Comparison of ENCODE assay signal across 7 mouse cellular contexts in the genomic region with DNA sequence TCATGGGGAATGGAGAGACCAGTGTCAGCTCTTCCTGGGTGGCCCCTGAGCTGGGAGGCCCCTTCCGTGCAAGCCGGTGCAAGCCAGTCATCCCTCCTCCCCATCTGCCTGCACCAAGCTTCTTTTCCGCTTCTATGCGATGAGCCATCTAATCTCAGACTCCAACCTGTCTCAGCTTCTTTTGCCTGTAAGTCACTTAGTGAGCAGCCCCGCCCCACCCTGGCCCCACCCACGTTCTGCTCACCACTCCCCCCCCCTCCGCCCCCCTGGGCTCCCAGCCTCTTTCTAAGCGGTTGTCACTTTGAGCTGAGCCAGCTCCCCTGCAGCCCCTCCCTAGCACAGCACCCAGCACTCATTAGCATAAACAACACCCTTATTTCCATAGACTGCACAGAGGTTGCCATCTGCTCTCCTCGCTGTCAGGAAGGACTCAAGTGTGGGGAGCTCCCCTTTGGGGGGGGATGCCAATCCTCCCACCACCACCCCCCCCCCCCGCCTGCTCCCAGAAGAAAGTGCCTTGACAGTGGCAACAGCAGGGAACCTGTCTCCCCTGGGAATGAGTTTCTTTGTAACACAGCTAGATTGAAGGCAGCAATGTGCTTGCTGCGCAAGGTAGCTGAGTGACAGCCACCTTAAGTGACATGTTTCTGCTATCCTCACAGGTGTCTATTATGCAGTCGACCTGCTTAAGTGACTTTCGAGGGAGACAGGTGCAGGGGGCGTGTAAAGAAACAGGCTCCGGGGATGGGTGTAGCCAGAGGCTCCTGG.
A peak's percentile ranks its signal among the peaks of the same experiment; 100 is the strongest.
DNase-seq lines count a peak whose midpoint lies in the region; ATAC-seq lines count a peak whose summit lies in the region.

No protein-coding gene starts in this region.

- 8% methylated on average over 14 of the region's 15 CpGs for WGBS in midbrain, embryonic 15.5 days
- WGBS in limb, embryonic 10.5 days: 7% methylated on average over 15 of the region's 15 CpGs

- no peaks in the 10 kb centered on the region for H3K9me3 ChIP-seq in midbrain, embryonic 15.5 days
- no peaks in the 10 kb centered on the region for H3K9me3 ChIP-seq in limb, embryonic 10.5 days (replicated peaks)

- no peak overlapping the region for H3K9ac ChIP-seq in midbrain, embryonic 15.5 days

- ATAC-seq in midbrain, embryonic 15.5 days (replicated peaks): peak; percentile 84

- no peaks in the 10 kb centered on the region for H3K36me3 ChIP-seq in midbrain, embryonic 15.5 days (replicated peaks)
- H3K36me3 ChIP-seq in limb, embryonic 10.5 days: no peaks in the 10 kb centered on the region

- no peak overlapping the region for H3K4me3 ChIP-seq in midbrain, embryonic 15.5 days
- H3K4me3 ChIP-seq in limb, embryonic 10.5 days: no peak overlapping the region

- no peak overlapping the region; the same call in 1 of the 2 replicates for H3K4me2 ChIP-seq in midbrain, embryonic 15.5 days

- DNase-seq in urinary bladder, postnatal 14 days (ENCODE audit: low spot score): peak; percentile 8
- no peak for DNase-seq in urinary bladder, adult 18-20 months (ENCODE audit: low spot score in 2 of 2)
- peak; percentile 47 to 55 for DNase-seq in frontal cortex, postnatal 36 days (ENCODE audit: low spot score in 2 of 2)
- no peak for DNase-seq in limb, embryonic 10.5 days (ENCODE audit: low spot score)
- no peak for DNase-seq in thymus, postnatal 14 days
- no peak for DNase-seq in lung, adult 18-20 months

- H3K27ac ChIP-seq in midbrain, embryonic 15.5 days: peak overlapping the region; percentile 54
- H3K27ac ChIP-seq in limb, embryonic 10.5 days: no peak overlapping the region

- no peaks in the 10 kb centered on the region for H3K27me3 ChIP-seq in midbrain, embryonic 15.5 days (replicated peaks)
- H3K27me3 ChIP-seq in limb, embryonic 10.5 days (ENCODE audit: low read depth, poor library complexity, severe bottlenecking): peaks cover 39% of the 10 kb centered on the region

- peaks cover 24% of the 10 kb centered on the region for H3K4me1 ChIP-seq in midbrain, embryonic 15.5 days
- 0 out of 2 replicates have a peak, but pooled peaks cover 2% of the 10 kb centered on the region for H3K4me1 ChIP-seq in limb, embryonic 10.5 days

Comparison
In these comparisons a context has a peak if more than half of its experiments do, and no peak if none do; other contexts are left out.
1. DNase-seq: peak in urinary bladder, postnatal 14 days (single experiment) and frontal cortex, postnatal 36 days (2 of 2); none in urinary bladder, adult 18-20 months (0 of 2), limb, embryonic 10.5 days (single experiment), thymus, postnatal 14 days (single experiment) and lung, adult 18-20 months (0 of 2).